Mouse (Mus musculus): ENCODE measurements around the gene Chrm4. TPM values are rescaled to one million over a fixed set of nuclear protein-coding genes. Genes with fewer than 3 reads are reported as not detected.

Chrm4 gene
- total and polyA plus RNA-seq, 2 experiments = not detected

DNA sequence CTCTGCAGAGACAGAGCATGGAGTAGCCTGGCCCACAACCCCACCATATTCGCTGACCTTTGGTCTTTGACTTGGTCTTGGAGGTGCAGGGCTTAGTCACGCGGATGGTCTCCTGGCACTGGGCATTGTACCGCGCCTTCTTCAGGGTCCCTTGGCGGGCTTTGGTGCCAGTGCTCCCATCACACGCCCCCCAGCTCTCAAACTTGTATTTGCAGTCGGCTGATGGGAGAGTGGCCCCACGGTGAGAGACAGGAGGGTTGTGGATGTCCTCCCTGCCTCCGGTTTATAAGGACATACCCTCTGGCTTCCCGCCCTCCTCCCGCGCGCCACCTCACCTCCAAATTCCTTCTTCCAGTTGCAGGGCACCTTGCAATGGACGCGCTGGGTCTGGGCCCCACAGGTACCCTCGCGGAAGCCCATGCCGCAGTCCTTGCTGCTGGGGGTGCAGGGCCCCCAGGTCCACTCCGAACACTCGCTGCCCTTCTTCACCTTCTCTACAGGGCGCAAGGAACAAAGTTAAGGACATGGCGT is 3.8 kb downstream of the Chrm4 start:
- no peaks in the 10 kb centered on the region for H3K36me3 ChIP-seq (ENCODE audit: control insufficient read depth, insufficient read depth, low read length)
- TF ChIP-seq CTCF (IDR thresholded peaks at IDR 0.05; ENCODE audit: low read depth, low read length) (no peak), POLR2A (IDR thresholded peaks at IDR 0.05; ENCODE audit: extremely low read depth, insufficient read depth, low read length) (no peak)
- H3K9ac ChIP-seq (ENCODE audit: low read depth, low read length) = no peak overlapping the region
- H3K27ac ChIP-seq (replicated peaks; ENCODE audit: insufficient read depth, low read depth, low read length) = no peak overlapping the region
- no peaks in the 10 kb centered on the region for H3K27me3 ChIP-seq (ENCODE audit: control insufficient read depth, insufficient read depth, low read length)
- H3K4me3 ChIP-seq (ENCODE audit: insufficient read depth, low read depth, low read length) = no peak overlapping the region
- no peaks in the 10 kb centered on the region for H3K79me2 ChIP-seq (ENCODE audit: control insufficient read depth, insufficient read depth, low read length)
- DNase-seq (ENCODE audit: extremely low read depth, low read depth, low spot score) = no peak
- 33% methylated on average over 23 of the region's 23 CpGs for WGBS
- H3K4me1 ChIP-seq (ENCODE audit: control insufficient read depth, insufficient read depth, low read length) = peaks cover 4% of the 10 kb centered on the region; the same call in 1 of the 2 replicates

GRCm38 (mm10) chr2:91931328-91932159 is 4.5 kb downstream of the Chrm4 start:
- Histone ChIP-seq H3K4me3 (ENCODE audit: insufficient read depth, low read depth, low read length) (no peak overlapping the region; the same call in 1 of the 2 replicates), H3K79me2 (ENCODE audit: control insufficient read depth, insufficient read depth, low read length) (no peaks in the 10 kb centered on the region), H3K27ac (replicated peaks; ENCODE audit: insufficient read depth, low read depth, low read length) (no peak overlapping the region), H3K27me3 (ENCODE audit: control insufficient read depth, insufficient read depth, low read length) (no peaks in the 10 kb centered on the region), H3K9ac (ENCODE audit: low read depth, low read length) (no peak overlapping the region), H3K4me1 (ENCODE audit: control insufficient read depth, insufficient read depth, low read length) (peaks cover 4% of the 10 kb centered on the region; the same call in 1 of the 2 replicates), H3K36me3 (ENCODE audit: control insufficient read depth, insufficient read depth, low read length) (peaks cover 5% of the 10 kb centered on the region; the same call in 1 of the 2 replicates)
- WGBS = 25% methylated on average over 48 of the region's 50 CpGs
- DNase-seq (ENCODE audit: extremely low read depth, low read depth, low spot score) = no peak
- no peak for TF ChIP-seq POLR2A (IDR thresholded peaks at IDR 0.05; ENCODE audit: extremely low read depth, insufficient read depth, low read length)
- no peak for TF ChIP-seq CTCF (IDR thresholded peaks at IDR 0.05; ENCODE audit: low read depth, low read length)

- DNase-seq (ENCODE audit: extremely low read depth, low read depth, low spot score) = no peak
- Histone ChIP-seq H3K4me3 (ENCODE audit: insufficient read depth, low read depth, low read length) (no peak within 1 kb of the TSS; the same call in 1 of the 2 replicates), H3K4me1 (ENCODE audit: control insufficient read depth, insufficient read depth, low read length) (peaks cover 4% of the 10 kb centered on the region; the same call in 1 of the 2 replicates), H3K79me2 (ENCODE audit: control insufficient read depth, insufficient read depth, low read length) (no peaks in the 10 kb centered on the region), H3K9ac (ENCODE audit: low read depth, low read length) (no peak within 1 kb of the TSS), H3K36me3 (ENCODE audit: control insufficient read depth, insufficient read depth, low read length) (peaks cover 7% of the 10 kb centered on the region), H3K27me3 (ENCODE audit: control insufficient read depth, insufficient read depth, low read length) (no peaks in the 10 kb centered on the region), H3K27ac (replicated peaks; ENCODE audit: insufficient read depth, low read depth, low read length) (no peak within 1 kb of the TSS)
- WGBS = 29% methylated on average over 16 of the region's 16 CpGs
- no peak for TF ChIP-seq POLR2A (IDR thresholded peaks at IDR 0.05; ENCODE audit: extremely low read depth, insufficient read depth, low read length)
- no peak for TF ChIP-seq CTCF (IDR thresholded peaks at IDR 0.05; ENCODE audit: low read depth, low read length)
These were observed 5.2 kb downstream of the Chrm4 start, which contains the start of gene Mdk for GRCm38 (mm10) chr2:91932160-91932711. Mdk (minus strand) TSS chr2:91932297.

DNA sequence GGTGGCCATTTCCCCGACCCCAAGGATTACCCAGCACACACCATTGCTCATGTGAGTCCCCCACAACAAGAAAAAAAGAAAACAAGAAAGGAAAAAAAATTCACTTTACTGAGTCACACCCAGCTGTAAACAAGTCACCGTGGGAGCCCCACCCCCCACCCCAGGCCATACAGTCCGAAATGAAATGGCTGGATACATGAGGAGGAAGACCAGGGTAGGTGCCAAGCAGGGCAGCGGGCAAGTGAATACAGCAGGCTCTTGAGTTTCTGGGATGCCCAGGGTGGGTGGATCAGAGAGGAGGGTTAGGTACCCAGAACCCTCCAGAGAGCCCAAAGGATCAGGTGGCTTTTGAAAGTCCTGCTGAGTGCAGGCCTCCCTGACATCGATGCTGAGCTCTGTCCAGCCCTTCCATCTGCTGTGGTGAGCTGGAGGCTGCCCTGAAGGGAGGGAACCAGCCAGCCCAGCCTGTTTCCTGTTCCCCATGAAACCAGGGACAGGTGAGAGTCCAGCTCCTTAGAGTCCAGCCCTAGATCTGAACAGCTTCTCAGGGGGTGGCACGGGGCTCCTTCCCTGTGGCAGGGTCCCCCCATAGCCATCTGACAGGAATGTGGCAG is 5.8 kb downstream of the Chrm4 start:
- Histone ChIP-seq H3K79me2 (ENCODE audit: control insufficient read depth, insufficient read depth, low read length) (no peaks in the 10 kb centered on the region), H3K27ac (replicated peaks; ENCODE audit: insufficient read depth, low read depth, low read length) (no peak overlapping the region), H3K27me3 (ENCODE audit: control insufficient read depth, insufficient read depth, low read length) (no peaks in the 10 kb centered on the region), H3K4me3 (ENCODE audit: insufficient read depth, low read depth, low read length) (no peak overlapping the region), H3K4me1 (ENCODE audit: control insufficient read depth, insufficient read depth, low read length) (peaks cover 4% of the 10 kb centered on the region; the same call in 1 of the 2 replicates), H3K36me3 (ENCODE audit: control insufficient read depth, insufficient read depth, low read length) (peaks cover 13% of the 10 kb centered on the region), H3K9ac (ENCODE audit: low read depth, low read length) (no peak overlapping the region)
- WGBS = 56% methylated on average over 6 of the region's 6 CpGs
- TF ChIP-seq CTCF (IDR thresholded peaks at IDR 0.05; ENCODE audit: low read depth, low read length) (no peak), POLR2A (IDR thresholded peaks at IDR 0.05; ENCODE audit: extremely low read depth, insufficient read depth, low read length) (no peak)
- no peak for DNase-seq (ENCODE audit: extremely low read depth, low read depth, low spot score)

DNA sequence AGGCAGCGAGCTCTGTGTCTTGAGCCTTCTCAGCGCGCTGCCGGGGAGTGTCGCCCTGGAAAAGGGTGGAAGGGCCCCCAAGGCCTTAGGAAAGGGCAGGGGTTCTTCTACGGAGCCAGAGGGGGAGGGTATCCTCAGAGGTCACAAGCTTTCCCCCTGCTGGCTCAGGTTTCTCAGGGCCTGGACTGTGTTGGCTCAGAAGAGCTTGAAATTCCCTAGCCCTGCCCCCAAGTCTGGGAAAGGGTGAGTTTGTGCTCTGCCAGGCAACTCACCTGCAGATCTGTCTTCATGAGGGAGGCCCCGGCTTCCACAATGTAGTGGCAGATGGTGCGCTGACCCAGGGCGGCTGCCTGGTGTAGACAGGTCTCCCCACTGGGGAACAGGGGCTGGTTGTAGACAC is 6.4 kb downstream of the Chrm4 start:
- WGBS = 90% methylated on average over 9 of the region's 9 CpGs
- Histone ChIP-seq H3K4me1 (ENCODE audit: control insufficient read depth, insufficient read depth, low read length) (peaks cover 4% of the 10 kb centered on the region; the same call in 1 of the 2 replicates), H3K9ac (ENCODE audit: low read depth, low read length) (no peak overlapping the region), H3K4me3 (ENCODE audit: insufficient read depth, low read depth, low read length) (no peak overlapping the region), H3K27ac (replicated peaks; ENCODE audit: insufficient read depth, low read depth, low read length) (no peak overlapping the region), H3K36me3 (ENCODE audit: control insufficient read depth, insufficient read depth, low read length) (peaks cover 13% of the 10 kb centered on the region), H3K79me2 (ENCODE audit: control insufficient read depth, insufficient read depth, low read length) (no peaks in the 10 kb centered on the region), H3K27me3 (ENCODE audit: control insufficient read depth, insufficient read depth, low read length) (no peaks in the 10 kb centered on the region)
- TF ChIP-seq CTCF (IDR thresholded peaks at IDR 0.05; ENCODE audit: low read depth, low read length) (no peak), POLR2A (IDR thresholded peaks at IDR 0.05; ENCODE audit: extremely low read depth, insufficient read depth, low read length) (no peak)
- DNase-seq (ENCODE audit: extremely low read depth, low read depth, low spot score) = no peak
